Mouse (Mus musculus): ENCODE measurements around the gene Cep152. TPM values are rescaled to one million over a fixed set of nuclear protein-coding genes. Genes with fewer than 3 reads are reported as not detected.

The Cep152 gene
- total and polyA plus RNA-seq, 2 experiments: 0.69 to 3.0 TPM

GRCm38 (mm10) chr2:125623211-125623610, 1.7 kb downstream of the Cep152 start:
- Histone ChIP-seq H3K36me3 (ENCODE audit: control insufficient read depth, insufficient read depth, low read length) (peaks cover 6% of the 10 kb centered on the region), H3K27me3 (ENCODE audit: control insufficient read depth, insufficient read depth, low read length) (no peaks in the 10 kb centered on the region), H3K4me1 (ENCODE audit: control insufficient read depth, insufficient read depth, low read length) (peaks cover 5% of the 10 kb centered on the region), H3K27ac (replicated peaks; ENCODE audit: insufficient read depth, low read depth, low read length) (no peak overlapping the region), H3K9ac (ENCODE audit: low read depth, low read length) (no peak overlapping the region), H3K79me2 (ENCODE audit: control insufficient read depth, insufficient read depth, low read length) (peaks cover 3% of the 10 kb centered on the region; the same call in 1 of the 2 replicates), H3K4me3 (ENCODE audit: insufficient read depth, low read depth, low read length) (no peak overlapping the region)
- no peak for DNase-seq (ENCODE audit: extremely low read depth, low read depth, low spot score)
- TF ChIP-seq CTCF (IDR thresholded peaks at IDR 0.05; ENCODE audit: low read depth, low read length) (no peak), POLR2A (IDR thresholded peaks at IDR 0.05; ENCODE audit: extremely low read depth, insufficient read depth, low read length) (no peak)
- 96% methylated on average over 15 of the region's 15 CpGs for WGBS

DNA sequence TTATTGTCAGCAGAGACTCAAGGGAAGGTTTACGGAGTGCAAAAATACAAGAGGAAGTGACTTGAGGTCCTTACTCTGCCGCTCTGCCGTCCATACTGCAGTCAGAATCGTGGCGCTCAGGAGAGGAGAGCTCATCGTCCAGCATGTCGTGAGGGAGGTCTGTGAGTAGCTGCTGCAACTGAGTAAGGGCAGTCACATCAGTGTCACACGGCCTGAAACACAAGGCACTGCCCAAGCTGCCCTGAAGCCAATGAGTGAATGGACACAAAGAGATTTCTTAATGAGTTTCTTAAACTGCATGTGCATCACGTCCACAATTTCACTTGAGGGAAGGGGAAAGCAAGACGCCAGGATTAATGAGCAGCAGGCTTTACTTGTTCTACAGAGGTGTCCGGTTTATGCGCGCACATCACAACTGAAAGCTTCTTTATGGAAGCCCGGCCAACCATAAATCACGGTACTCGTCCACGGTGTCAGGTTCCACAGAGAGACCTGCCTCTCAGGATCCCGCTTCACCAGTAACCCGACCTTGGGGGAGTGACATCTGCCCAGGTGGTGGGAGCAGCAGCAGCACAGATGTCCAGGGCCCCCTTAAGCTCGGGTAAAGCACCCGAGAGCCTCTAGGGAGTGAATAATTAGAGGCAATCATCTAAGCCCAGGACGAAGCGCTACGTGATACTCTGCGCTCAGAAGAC, 4.6 kb downstream of the Cep152 start:
- peaks cover 9% of the 10 kb centered on the region for H3K36me3 ChIP-seq (ENCODE audit: control insufficient read depth, insufficient read depth, low read length)

DNA sequence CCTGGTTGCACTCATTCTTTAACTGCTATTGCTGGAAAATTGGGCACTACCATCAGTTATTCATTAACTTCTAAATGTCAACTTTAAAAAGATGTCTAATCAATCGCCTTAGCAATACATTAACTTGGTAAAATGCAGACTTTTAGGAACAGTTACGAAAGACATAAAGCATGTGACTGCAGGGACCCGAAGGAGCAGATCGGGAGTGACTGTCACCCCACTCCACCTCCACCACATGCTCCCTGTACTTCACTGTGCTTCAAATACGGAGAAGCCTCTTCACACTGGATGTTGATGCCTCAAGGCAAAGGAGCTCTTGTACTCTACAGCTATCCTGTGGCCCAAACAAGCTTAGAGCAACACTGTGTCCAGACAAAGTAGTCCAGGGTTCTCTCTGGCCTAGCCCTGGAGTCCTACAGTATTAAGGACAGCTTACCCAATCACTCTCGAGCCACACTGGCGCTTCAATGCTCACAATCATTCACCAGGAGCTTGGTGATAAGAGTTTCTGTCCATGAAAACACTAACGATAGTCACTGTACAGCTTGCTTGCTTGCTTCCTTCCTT, 9.0 kb downstream of the Cep152 start:
- 21% methylated on average over 8 of the region's 8 CpGs for WGBS

More for the DNA sequence above, 4.6 kb downstream of the Cep152 start:
- no peak overlapping the region for H3K9ac ChIP-seq (ENCODE audit: low read depth, low read length)
- H3K27ac ChIP-seq (replicated peaks; ENCODE audit: insufficient read depth, low read depth, low read length): no peak overlapping the region
- 96% methylated on average over 25 of the region's 25 CpGs for WGBS
- peaks cover 6% of the 10 kb centered on the region for H3K4me1 ChIP-seq (ENCODE audit: control insufficient read depth, insufficient read depth, low read length)
- TF ChIP-seq POLR2A (IDR thresholded peaks at IDR 0.05; ENCODE audit: extremely low read depth, insufficient read depth, low read length): no peak
- TF ChIP-seq CTCF (IDR thresholded peaks at IDR 0.05; ENCODE audit: low read depth, low read length): no peak
- DNase-seq (ENCODE audit: extremely low read depth, low read depth, low spot score): no peak
- peaks cover 3% of the 10 kb centered on the region; the same call in 1 of the 2 replicates for H3K79me2 ChIP-seq (ENCODE audit: control insufficient read depth, insufficient read depth, low read length)
- H3K4me3 ChIP-seq (ENCODE audit: insufficient read depth, low read depth, low read length): no peak overlapping the region
- H3K27me3 ChIP-seq (ENCODE audit: control insufficient read depth, insufficient read depth, low read length): no peaks in the 10 kb centered on the region

DNA sequence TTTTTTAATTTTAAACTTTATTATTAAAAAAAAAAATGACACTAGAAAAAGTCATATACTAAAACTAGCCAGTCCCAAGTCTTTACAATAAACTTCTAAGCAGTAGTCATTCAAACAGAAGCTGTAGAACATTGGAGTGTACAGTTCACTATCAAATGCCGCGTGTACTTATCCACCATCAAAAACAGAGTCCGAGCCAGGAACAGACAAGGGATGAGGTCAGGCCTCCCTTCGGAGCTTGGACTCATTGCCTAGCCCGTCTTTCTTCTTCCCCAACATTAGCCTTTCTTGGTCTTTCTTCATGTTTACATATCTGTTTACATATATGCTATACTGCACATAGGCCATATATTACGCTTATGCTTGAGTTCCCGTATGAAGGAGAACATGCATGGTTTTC, 9.5 kb downstream of the Cep152 start:
- peak overlapping the region; percentile 49 for H3K27ac ChIP-seq (replicated peaks; ENCODE audit: insufficient read depth, low read depth, low read length)
- TF ChIP-seq POLR2A (IDR thresholded peaks at IDR 0.05; ENCODE audit: extremely low read depth, insufficient read depth, low read length): no peak
- TF ChIP-seq CTCF (IDR thresholded peaks at IDR 0.05; ENCODE audit: low read depth, low read length): no peak
- no peak for DNase-seq (ENCODE audit: extremely low read depth, low read depth, low spot score)
- H3K27me3 ChIP-seq (ENCODE audit: control insufficient read depth, insufficient read depth, low read length): no peaks in the 10 kb centered on the region
- H3K9ac ChIP-seq (ENCODE audit: low read depth, low read length): no peak overlapping the region
- H3K79me2 ChIP-seq (ENCODE audit: control insufficient read depth, insufficient read depth, low read length): no peaks in the 10 kb centered on the region; the same call in 1 of the 2 replicates
- peaks cover 18% of the 10 kb centered on the region for H3K36me3 ChIP-seq (ENCODE audit: control insufficient read depth, insufficient read depth, low read length)
- H3K4me3 ChIP-seq (ENCODE audit: insufficient read depth, low read depth, low read length): no peak overlapping the region
- 18% methylated on average over 7 of the region's 7 CpGs for WGBS
- peaks cover 6% of the 10 kb centered on the region for H3K4me1 ChIP-seq (ENCODE audit: control insufficient read depth, insufficient read depth, low read length)

More for the DNA sequence above, 9.0 kb downstream of the Cep152 start:
- Histone ChIP-seq H3K4me1 (ENCODE audit: control insufficient read depth, insufficient read depth, low read length) (peaks cover 6% of the 10 kb centered on the region), H3K4me3 (ENCODE audit: insufficient read depth, low read depth, low read length) (no peak overlapping the region), H3K79me2 (ENCODE audit: control insufficient read depth, insufficient read depth, low read length) (no peaks in the 10 kb centered on the region; the same call in 1 of the 2 replicates), H3K36me3 (ENCODE audit: control insufficient read depth, insufficient read depth, low read length) (peaks cover 16% of the 10 kb centered on the region), H3K27me3 (ENCODE audit: control insufficient read depth, insufficient read depth, low read length) (no peaks in the 10 kb centered on the region), H3K27ac (replicated peaks; ENCODE audit: insufficient read depth, low read depth, low read length) (peak overlapping the region; percentile 90), H3K9ac (ENCODE audit: low read depth, low read length) (no peak overlapping the region)
- peak; percentile 97 for DNase-seq (ENCODE audit: extremely low read depth, low read depth, low spot score)
- TF ChIP-seq CTCF (IDR thresholded peaks at IDR 0.05; ENCODE audit: low read depth, low read length) (no peak), POLR2A (IDR thresholded peaks at IDR 0.05; ENCODE audit: extremely low read depth, insufficient read depth, low read length) (no peak)

DNA sequence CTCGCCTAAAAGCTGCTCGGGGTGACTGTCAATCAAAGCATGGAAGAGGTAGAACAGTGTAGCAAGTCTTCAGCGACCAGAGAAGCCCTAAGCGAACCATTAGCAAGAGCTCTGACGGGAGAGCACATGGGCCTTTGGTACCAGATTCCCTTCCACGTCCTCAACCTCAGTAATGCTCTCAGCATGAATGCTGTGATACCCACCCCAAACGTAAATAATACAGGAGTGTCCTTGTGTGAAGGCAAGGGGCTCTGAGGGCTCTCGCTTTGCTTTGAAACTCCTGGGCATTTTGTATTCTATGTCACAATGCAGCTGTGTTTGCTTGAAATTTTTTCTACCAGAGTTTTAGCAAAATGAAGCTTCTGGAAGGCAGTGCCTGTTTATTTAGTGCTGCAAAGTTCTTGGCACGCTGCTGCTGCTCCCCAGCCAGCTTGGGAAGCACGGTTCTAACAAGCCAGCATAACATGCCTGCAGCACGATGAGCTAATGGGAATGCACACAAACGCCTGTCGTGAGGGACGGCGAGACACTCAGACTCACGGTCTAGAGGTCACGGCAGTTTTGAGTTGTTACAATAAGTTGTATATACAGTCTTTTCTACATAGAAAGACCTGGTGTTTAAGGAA, 18.6 kb downstream of the Cep152 start:
- no peaks in the 10 kb centered on the region for H3K79me2 ChIP-seq (ENCODE audit: control insufficient read depth, insufficient read depth, low read length)
- TF ChIP-seq CTCF (IDR thresholded peaks at IDR 0.05; ENCODE audit: low read depth, low read length) (no peak), POLR2A (IDR thresholded peaks at IDR 0.05; ENCODE audit: extremely low read depth, insufficient read depth, low read length) (no peak)
- H3K27me3 ChIP-seq (ENCODE audit: control insufficient read depth, insufficient read depth, low read length): no peaks in the 10 kb centered on the region
- peaks cover 2% of the 10 kb centered on the region; the same call in 1 of the 2 replicates for H3K36me3 ChIP-seq (ENCODE audit: control insufficient read depth, insufficient read depth, low read length)
- peaks cover 3% of the 10 kb centered on the region for H3K4me1 ChIP-seq (ENCODE audit: control insufficient read depth, insufficient read depth, low read length)
- H3K4me3 ChIP-seq (ENCODE audit: insufficient read depth, low read depth, low read length): no peak overlapping the region
- DNase-seq (ENCODE audit: extremely low read depth, low read depth, low spot score): peak; percentile 87
- H3K9ac ChIP-seq (ENCODE audit: low read depth, low read length): no peak overlapping the region
- 36% methylated on average over 17 of the region's 17 CpGs for WGBS
- 0 out of 2 replicates have a peak overlapping the region, but pooled peaks have one; percentile 20 for H3K27ac ChIP-seq (replicated peaks; ENCODE audit: insufficient read depth, low read depth, low read length)

All from liver, adult 2 months (tissue).